Mouse (Mus musculus) heart, embryonic 14.5 days (tissue): Measurements from ENCODE around the gene Gm7138. TPM values are rescaled to one million over a fixed set of nuclear protein-coding genes. Genes with fewer than 3 reads are reported as not detected.
"Not testable (repeated sequence)": the region's sequence is repeated elsewhere in the genome, so short reads cannot be mapped to it uniquely, and the experiment has no call there.

Experiments
- ATAC-seq: fragments of 200-750 bp; cut with Nextera tagmentation; 2 replicates; pipeline ENCODE4 v1.8.0; 2017; ENCODE audit warnings: low read depth, moderate TSS enrichment; ENCODE audit not compliant: insufficient number of reproducible peaks, insufficient read depth, low FRiP score
- H3K27ac ChIP-seq, 2 experiments: fragments of 200-500 bp in 1 of 2; fragments of 300-500 bp in 1 of 2; sonication (generic) in 1 of 2; replicated peaks in 1 of 2; 2 replicates each; pipeline ENCODE4 v1.5.1; 2012 to 2014; ENCODE audit warnings: low read depth in 2 of 2, low read length in 2 of 2, control low read depth in 1 of 2, mild to moderate bottlenecking in 1 of 2, mixed read lengths in 1 of 2; ENCODE audit not compliant: control insufficient read depth in 1 of 2, insufficient read depth in 1 of 2
- H3K27me3 ChIP-seq: fragments of 300-500 bp; sonication (generic); 2 replicates; pipeline ENCODE4 v1.6.1; 2014; ENCODE audit warnings: mild to moderate bottlenecking, low read length, control low read depth; ENCODE audit not compliant: control insufficient read depth, insufficient read depth
- H3K36me3 ChIP-seq: fragments of 300-500 bp; sonication (generic); 2 replicates; pipeline ENCODE4 v1.6.1; 2014; ENCODE audit warnings: mild to moderate bottlenecking, control low read depth, low read length, mixed read lengths; ENCODE audit not compliant: control insufficient read depth, insufficient read depth
- H3K4me1 ChIP-seq, 2 experiments: fragments of 200-500 bp in 1 of 2; fragments of 300-500 bp in 1 of 2; sonication (generic) in 1 of 2; 2 replicates each; pipeline ENCODE4 v1.6.1; 2012 to 2014; ENCODE audit warnings: low read length in 2 of 2, control low read depth in 1 of 2, mixed read lengths in 1 of 2; ENCODE audit not compliant: control insufficient read depth in 2 of 2, insufficient read depth in 2 of 2
- H3K4me2 ChIP-seq: fragments of 300-500 bp; sonication (generic); 2 replicates; pipeline ENCODE4 v1.6.1; 2014; ENCODE audit warnings: mild to moderate bottlenecking, low read length
- H3K4me3 ChIP-seq, 2 experiments: fragments of 200-500 bp in 1 of 2; fragments of 300-500 bp in 1 of 2; sonication (generic) in 1 of 2; 2 replicates each; pipeline ENCODE4 v1.5.1; 2012 to 2014; ENCODE audit warnings: low read length in 2 of 2, mild to moderate bottlenecking in 2 of 2, control low read depth in 1 of 2, low read depth in 1 of 2, moderate library complexity in 1 of 2; ENCODE audit not compliant: control insufficient read depth in 1 of 2, insufficient read depth in 1 of 2
- H3K9ac ChIP-seq: fragments of 300-500 bp; sonication (generic); 2 replicates; pipeline ENCODE4 v1.6.1; 2014; ENCODE audit warnings: mild to moderate bottlenecking, low read length
- H3K9me3 ChIP-seq: fragments of 300-500 bp; sonication (generic); 2 replicates; pipeline ENCODE4 v1.6.1; 2016; ENCODE audit warnings: low read length, control low read depth; ENCODE audit not compliant: control insufficient read depth
- WGBS: fragments of 180-500 bp; shearing (Covaris S2); extraction: QIAGEN DNeasy Blood & Tissue Kit; methylation state at CpG from one replicate; pipeline ENCODE4 v1.1.7; 2014; 5-methylcytosine and 5-hydroxymethylcytosine counted together
- polyA plus RNA-seq: library from polyadenylated mRNA; unstranded; fragments of >200 nt; fragmentation: Nextera tagmentation; extraction: Ambion mirVana; gene quantifications from 2 replicates; pipeline ENCODE4 v1.2.1, GENCODE M21; 2014

Gene Gm7138
- polyA plus RNA-seq, 1 experiment from 2014 or later = not detected

DNA sequence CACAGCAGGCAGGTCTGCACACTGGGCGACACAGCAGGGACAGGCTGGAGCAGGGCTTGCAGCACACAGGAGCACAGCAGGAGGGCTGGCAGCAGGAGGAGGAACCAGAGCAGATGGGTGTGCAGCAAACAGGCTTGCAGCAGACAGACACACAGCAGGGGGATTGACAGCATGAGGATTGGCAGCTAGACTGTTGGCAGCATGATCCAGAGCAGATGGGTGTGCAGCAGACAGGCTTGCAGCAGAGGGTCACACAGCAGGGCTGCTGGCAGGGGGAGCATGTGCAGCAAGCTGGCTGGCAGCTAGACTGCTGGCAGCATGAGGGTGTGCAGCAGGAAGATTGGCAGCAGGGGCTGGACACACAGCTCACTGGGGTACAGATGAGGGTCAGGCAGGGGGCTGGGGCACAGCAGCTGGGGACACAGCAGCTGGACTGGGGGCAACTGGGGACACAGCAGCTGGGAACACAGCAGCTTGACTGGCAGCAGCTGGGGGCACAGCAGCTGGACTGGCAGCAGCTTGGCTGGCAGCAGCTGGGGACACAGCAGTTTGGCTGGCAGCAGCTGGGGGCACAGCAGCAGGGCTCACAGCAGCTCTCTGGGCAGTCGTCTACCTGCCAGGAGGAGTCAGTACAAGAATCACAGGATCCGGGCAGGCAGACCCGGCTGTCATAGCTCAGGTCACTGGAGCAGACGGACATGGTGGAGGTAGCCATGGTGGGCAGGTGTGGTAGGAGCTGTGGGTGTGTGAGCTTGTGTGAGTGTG lies 34.6 kb downstream of the Gm7138 start, which contains the start of gene Gm18596:
Gm18596 (minus strand) TSS at position 715 of the 765 bp plus-strand sequence.
- not testable (repeated sequence) for H3K27ac ChIP-seq, H3K4me1 ChIP-seq, H3K36me3 ChIP-seq, H3K9me3 ChIP-seq, H3K4me3 ChIP-seq, ATAC-seq, H3K4me2 ChIP-seq, H3K27me3 ChIP-seq, H3K9ac ChIP-seq
- 50% methylated on average over 4 of the region's 5 CpGs for WGBS

DNA sequence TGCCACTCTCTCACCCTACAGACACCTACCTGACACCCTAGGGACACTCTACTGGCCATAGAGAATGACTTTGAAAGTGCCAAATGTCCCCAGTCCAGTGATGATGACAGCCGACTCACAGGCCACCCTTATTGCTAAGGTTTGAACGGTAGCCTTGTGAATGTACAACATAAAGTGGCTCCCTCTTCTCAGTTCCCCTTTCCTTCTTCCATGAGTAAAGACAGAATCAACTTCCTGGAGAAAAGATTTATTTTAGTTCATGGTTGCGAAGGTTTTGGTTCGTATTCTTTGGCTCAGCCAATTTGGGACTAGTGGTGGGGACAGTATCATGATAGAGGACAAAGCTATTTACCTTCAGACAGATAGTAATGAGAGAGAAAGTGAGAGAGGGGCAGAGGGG lies 37.8 kb downstream of the Gm7138 start:
- no peaks in the 10 kb centered on the region for H3K27me3 ChIP-seq
- peaks cover 4% of the 10 kb centered on the region for H3K9me3 ChIP-seq
- H3K4me3 ChIP-seq = no peak overlapping the region
- H3K4me1 ChIP-seq = no peaks in the 10 kb centered on the region
- WGBS = 71% methylated on average over 4 of the region's 4 CpGs
- no peak for ATAC-seq
- H3K36me3 ChIP-seq = no peaks in the 10 kb centered on the region
- no peak overlapping the region for H3K4me2 ChIP-seq
- no peak overlapping the region for H3K9ac ChIP-seq
- no peak overlapping the region for H3K27ac ChIP-seq

DNA sequence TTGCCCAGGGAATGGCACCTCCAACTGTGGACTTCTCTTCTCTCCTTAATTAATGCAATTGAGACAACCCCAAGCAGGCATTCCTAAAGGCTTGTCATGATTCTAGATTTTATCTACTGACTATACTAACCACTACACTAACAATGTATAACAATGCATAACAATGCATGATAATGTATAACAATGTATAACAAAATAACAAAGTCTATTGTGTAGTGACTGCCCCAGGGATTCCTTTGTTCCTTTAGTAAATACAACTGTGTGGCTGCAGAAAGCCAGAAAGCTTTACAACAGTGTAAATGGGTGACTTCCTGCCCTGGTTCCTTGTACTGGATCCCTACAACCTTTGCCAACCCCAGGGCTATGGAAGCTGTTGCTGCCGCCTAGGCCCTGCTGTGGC lies 40.8 kb downstream of the Gm7138 start:
- no peak for ATAC-seq
- Histone ChIP-seq H3K4me3 (no peak overlapping the region), H3K4me2 (no peak overlapping the region), H3K9me3 (peaks cover 4% of the 10 kb centered on the region), H3K9ac (no peak overlapping the region), H3K36me3 (no peaks in the 10 kb centered on the region), H3K4me1 (no peaks in the 10 kb centered on the region), H3K27me3 (no peaks in the 10 kb centered on the region), H3K27ac (no peak overlapping the region)
- WGBS = 96% methylated on average over 1 of the region's 1 CpGs

DNA sequence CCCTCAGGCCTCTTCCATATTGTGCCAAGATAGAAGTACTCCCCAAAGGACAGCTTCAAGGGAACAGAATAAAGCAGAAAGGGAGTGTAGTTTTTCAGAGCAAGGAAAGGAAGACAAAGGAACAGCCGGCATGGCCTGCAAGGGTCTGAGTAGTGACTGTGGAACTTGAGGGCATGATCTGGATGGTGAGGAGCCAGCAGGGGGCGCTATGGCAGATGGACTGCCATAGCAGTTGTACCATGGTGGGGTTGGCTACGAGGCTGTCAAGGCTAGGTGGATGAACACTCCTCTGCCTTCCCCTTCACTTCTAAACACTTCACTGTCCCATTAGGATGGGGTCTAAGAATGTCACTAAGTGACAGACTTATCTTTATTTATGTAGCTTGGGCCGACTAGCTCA lies 47.5 kb downstream of the Gm7138 start:
- no peaks in the 10 kb centered on the region for H3K36me3 ChIP-seq
- ATAC-seq = no peak
- H3K27me3 ChIP-seq = no peaks in the 10 kb centered on the region
- no peak overlapping the region for H3K4me3 ChIP-seq
- no peaks in the 10 kb centered on the region for H3K9me3 ChIP-seq
- H3K4me1 ChIP-seq = no peaks in the 10 kb centered on the region
- WGBS = 52% methylated on average over 4 of the region's 4 CpGs
- no peak overlapping the region for H3K9ac ChIP-seq
- no peak overlapping the region for H3K27ac ChIP-seq
- H3K4me2 ChIP-seq = no peak overlapping the region

DNA sequence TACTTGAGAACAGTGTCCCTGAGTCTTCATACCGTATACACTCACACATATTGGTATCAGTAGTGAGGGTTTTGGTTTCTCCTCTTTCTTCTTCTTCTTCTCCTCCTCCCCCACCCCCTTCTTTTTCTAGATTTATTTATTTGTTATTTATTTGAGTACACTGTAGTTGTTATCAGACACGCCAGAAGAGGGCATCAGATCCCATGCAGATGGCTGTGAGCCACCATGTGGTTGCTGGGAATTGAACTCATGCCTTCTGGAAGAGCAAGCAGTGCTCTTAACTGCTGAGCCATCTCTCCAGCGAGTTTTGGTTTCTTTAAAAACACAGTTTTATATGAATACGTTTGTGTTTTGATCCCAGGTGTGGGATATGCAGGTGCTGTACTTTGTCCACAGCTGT lies 48.5 kb downstream of the Gm7138 start:
- no peaks in the 10 kb centered on the region for H3K36me3 ChIP-seq
- H3K9ac ChIP-seq = no peak overlapping the region
- no peaks in the 10 kb centered on the region for H3K27me3 ChIP-seq
- ATAC-seq = no peak
- no peaks in the 10 kb centered on the region for H3K4me1 ChIP-seq
- 59% methylated on average over 4 of the region's 4 CpGs for WGBS
- H3K4me2 ChIP-seq = no peak overlapping the region
- H3K27ac ChIP-seq = no peak overlapping the region
- no peak overlapping the region for H3K4me3 ChIP-seq
- H3K9me3 ChIP-seq = no peaks in the 10 kb centered on the region

Other genes with a start within 250 kb of the Gm7138 start
- gene Itgb2, start 246.7 kb downstream of the Gm7138 start, polyA plus RNA-seq = 1.5 and 2.4 TPM in 2 replicates
- 128 and 133 TPM in 2 replicates for gene Pttg1ip, start 195.2 kb downstream of the Gm7138 start, polyA plus RNA-seq
- 144 and 156 TPM in 2 replicates for gene Sumo3, start 170.8 kb downstream of the Gm7138 start, polyA plus RNA-seq
- gene Gm49325, start 170.7 kb downstream of the Gm7138 start, polyA plus RNA-seq = 2.9 TPM in 1 of 2 replicates, not detected in the other
- gene Ube2g2, start 154.7 kb downstream of the Gm7138 start, polyA plus RNA-seq = 50.4 and 53.0 TPM in 2 replicates
- 0.09 TPM in 1 of 2 replicates, not detected in the other for gene Tspear, start 90.4 kb downstream of the Gm7138 start, polyA plus RNA-seq
- not detected in 2 replicates for gene Gm19402, start 86.2 kb downstream of the Gm7138 start, polyA plus RNA-seq
- not detected in 2 replicates for gene Gm9508, start 79.7 kb downstream of the Gm7138 start, polyA plus RNA-seq
- not detected in 2 replicates for gene Gm10272, start 70.3 kb downstream of the Gm7138 start, polyA plus RNA-seq
- gene Gm10024, start 65.5 kb downstream of the Gm7138 start, polyA plus RNA-seq = not detected in 2 replicates
- gene Gm10142, start 61.1 kb downstream of the Gm7138 start, polyA plus RNA-seq = not detected in 2 replicates
- gene Krtap12-1, start 56.3 kb downstream of the Gm7138 start, polyA plus RNA-seq = not detected in 2 replicates
- not detected in 2 replicates for gene Gm10100, start 50.5 kb downstream of the Gm7138 start, polyA plus RNA-seq
- gene Gm18596, start 34.3 kb downstream of the Gm7138 start, polyA plus RNA-seq = not detected in 2 replicates
- not detected in 2 replicates for gene Gm9736, start 25.6 kb downstream of the Gm7138 start, polyA plus RNA-seq
- not detected in 2 replicates for gene Gm3233, start 17.3 kb downstream of the Gm7138 start, polyA plus RNA-seq
- gene Gm3238, start 5.6 kb downstream of the Gm7138 start, polyA plus RNA-seq = not detected in 2 replicates
- not detected in 2 replicates for gene Gm3250, start 5.6 kb upstream of the Gm7138 start, polyA plus RNA-seq
- gene Gm7137, start 11.3 kb upstream of the Gm7138 start, polyA plus RNA-seq = not detected in 2 replicates
- not detected in 2 replicates for gene Gm9639, start 18.1 kb upstream of the Gm7138 start, polyA plus RNA-seq
- gene Gm19668, start 22.2 kb upstream of the Gm7138 start, polyA plus RNA-seq = not detected in 2 replicates
- not detected in 2 replicates for gene Gm9507, start 34.9 kb upstream of the Gm7138 start, polyA plus RNA-seq
- not detected in 2 replicates for gene Gm2696, start 37.7 kb upstream of the Gm7138 start, polyA plus RNA-seq
- gene Krtap10-4, start 50.2 kb upstream of the Gm7138 start, polyA plus RNA-seq = not detected in 2 replicates
- gene Krtap10-10, start 59.0 kb upstream of the Gm7138 start, polyA plus RNA-seq = not detected in 2 replicates
- not detected in 2 replicates for gene Gm36176, start 69.9 kb upstream of the Gm7138 start, polyA plus RNA-seq
- gene Gm10318, start 75.9 kb upstream of the Gm7138 start, polyA plus RNA-seq = not detected in 2 replicates
- gene Gm3285, start 85.0 kb upstream of the Gm7138 start, polyA plus RNA-seq = not detected in 2 replicates
- 1.2 and 1.3 TPM in 2 replicates for gene Lrrc3, start 125.6 kb upstream of the Gm7138 start, polyA plus RNA-seq
- 0.07 and 0.51 TPM in 2 replicates for gene Trpm2, start 193.6 kb upstream of the Gm7138 start, polyA plus RNA-seq
- 18.6 and 21.1 TPM in 2 replicates for gene 1810043G02Rik, start 201.6 kb upstream of the Gm7138 start, polyA plus RNA-seq
- 168 and 170 TPM in 2 replicates for gene Pfkl, start 233.1 kb upstream of the Gm7138 start, polyA plus RNA-seq